Comparison of ENCODE assay signal across 15 mouse cellular contexts in genomic region chr1:170366981-170367700, GRCm38 (mm10). TPM values are rescaled to one million over a fixed set of nuclear protein-coding genes. Genes with fewer than 3 reads are reported as not detected.
DNase-seq lines count a peak whose midpoint lies in the region; ATAC-seq and TF ChIP-seq lines count a peak whose summit lies in the region.
"Had no signal": no experiment of that assay in that cellular context is flagged by ENCODE, and none has a peak within 500 bp of the region (broad histone marks: within the 10 kb centered on the region; RNA-seq: fewer than 3 reads in every experiment).

No protein-coding gene starts in this region.

- 28% methylated on average over 7 of the region's 7 CpGs for WGBS in hindbrain, embryonic 12.5 days
- WGBS in midbrain, postnatal 0 days = 23% methylated on average over 7 of the region's 7 CpGs
- 72% methylated on average over 7 of the region's 7 CpGs for WGBS in heart, embryonic 11.5 days (ENCODE audit: insufficient replicate concordance)

- no peak overlapping the region for H3K9ac ChIP-seq in hindbrain, embryonic 12.5 days
- no peak overlapping the region for H3K9ac ChIP-seq in midbrain, postnatal 0 days (replicated peaks; ENCODE audit: low read length, poor library complexity, severe bottlenecking)
- no peak overlapping the region for H3K9ac ChIP-seq in heart, embryonic 11.5 days (ENCODE audit: low read depth, low read length)

- ATAC-seq in hindbrain, embryonic 12.5 days (ENCODE audit: low FRiP score) = peak; percentile 88
- no peak for ATAC-seq in midbrain, postnatal 0 days (ENCODE audit: low FRiP score)
- ATAC-seq in heart, embryonic 11.5 days (replicated peaks; ENCODE audit: insufficient number of reproducible peaks, low FRiP score, low TSS enrichment) = no peak
- ATAC-seq: lung, postnatal 0 days had no signal

- TF ChIP-seq CTCF in midbrain, postnatal 0 days (IDR thresholded peaks at IDR 0.05) = no peak

- no peaks in the 10 kb centered on the region for H3K36me3 ChIP-seq in hindbrain, embryonic 12.5 days
- H3K36me3 ChIP-seq in midbrain, postnatal 0 days (ENCODE audit: insufficient read depth, low read length) = no peaks in the 10 kb centered on the region
- H3K36me3 ChIP-seq in heart, embryonic 11.5 days (ENCODE audit: control insufficient read depth, insufficient read depth, low read length) = no peaks in the 10 kb centered on the region

- H3K4me2 ChIP-seq in hindbrain, embryonic 12.5 days (replicated peaks) = no peak overlapping the region
- no peak overlapping the region for H3K4me2 ChIP-seq in midbrain, postnatal 0 days (ENCODE audit: low read depth, low read length, poor library complexity, severe bottlenecking)
- no peak overlapping the region for H3K4me2 ChIP-seq in heart, embryonic 11.5 days

- no peaks in the 10 kb centered on the region for H3K9me3 ChIP-seq in hindbrain, embryonic 12.5 days (replicated peaks)
- H3K9me3 ChIP-seq in midbrain, postnatal 0 days (ENCODE audit: low read length) = no peaks in the 10 kb centered on the region
- H3K9me3 ChIP-seq in heart, embryonic 11.5 days (replicated peaks; ENCODE audit: control insufficient read depth, low read length) = no peaks in the 10 kb centered on the region

- DNase-seq in Muller cell, postnatal 12 days (ENCODE audit: inconsistent ontology term) = peak; percentile 69
- peak; percentile 52 for DNase-seq in embryo, embryonic 11 days
- peak; percentile 49 for DNase-seq in midbrain, postnatal 0 days (ENCODE audit: low spot score)
- DNase-seq in T-cell, adult 2 months (ENCODE audit: low spot score) = no peak
- no peak for DNase-seq in testis, postnatal 14 days (ENCODE audit: low spot score)
- DNase-seq: adrenal gland, adult 8-10 months; cerebellum, postnatal 36 days; heart, postnatal 36 days; liver; thymus, postnatal 36 days had no signal

- H3K27ac ChIP-seq in hindbrain, embryonic 12.5 days = peak overlapping the region; percentile 66; the same call in 1 of the 2 replicates
- H3K27ac ChIP-seq in midbrain, postnatal 0 days (ENCODE audit: low read depth, low read length) = no peak overlapping the region
- no peak overlapping the region for H3K27ac ChIP-seq in heart, embryonic 11.5 days (ENCODE audit: low read depth, low read length)

- no peak overlapping the region for H3K4me3 ChIP-seq in hindbrain, embryonic 12.5 days
- H3K4me3 ChIP-seq in midbrain, postnatal 0 days (ENCODE audit: low read depth, low read length) = no peak overlapping the region
- no peak overlapping the region for H3K4me3 ChIP-seq in heart, embryonic 11.5 days (ENCODE audit: low read depth, low read length)

- peaks cover 12% of the 10 kb centered on the region for H3K4me1 ChIP-seq in hindbrain, embryonic 12.5 days
- no peaks in the 10 kb centered on the region for H3K4me1 ChIP-seq in midbrain, postnatal 0 days (ENCODE audit: insufficient read depth, low read length)
- peaks cover 12% of the 10 kb centered on the region for H3K4me1 ChIP-seq in heart, embryonic 11.5 days (ENCODE audit: control insufficient read depth, insufficient read depth, low read length)

- no peaks in the 10 kb centered on the region for H3K27me3 ChIP-seq in hindbrain, embryonic 12.5 days
- no peaks in the 10 kb centered on the region for H3K27me3 ChIP-seq in midbrain, postnatal 0 days (ENCODE audit: insufficient read depth, low read length)
- no peaks in the 10 kb centered on the region for H3K27me3 ChIP-seq in heart, embryonic 11.5 days (ENCODE audit: control insufficient read depth, insufficient read depth, low read length)

RNA-seq across cellular contexts. Expression of gene Spata46, which starts 58.5 kb away (rescaled TPM):
- polyA plus RNA-seq in hindbrain, embryonic 12.5 days (2016; fragmentation: Nextera tagmentation; extraction: Ambion mirVana) = 0.95 and 1.1 TPM in 2 replicates
- not detected in 2 replicates for total RNA-seq in midbrain, postnatal 0 days (2014; rRNA removed)
- 0.42 TPM in 1 of 2 replicates, not detected in the other for polyA plus RNA-seq in midbrain, postnatal 0 days (2015; fragmentation: Nextera tagmentation; extraction: Ambion mirVana)
- polyA plus RNA-seq in heart, embryonic 11.5 days (2014; fragmentation: Nextera tagmentation; extraction: Ambion mirVana) = 2.5 and 3.0 TPM in 2 replicates
- total RNA-seq: adrenal gland, adult 8-10 months; granulocyte monocyte progenitor cell, adult 5-6 weeks; heart, postnatal 36 days; left cerebral cortex, adult 8-10 months had no signal

Comparison
In these comparisons a context has a peak if more than half of its experiments do, and no peak if none do; other contexts are left out.
1. DNase-seq: peak in Muller cell, postnatal 12 days (single experiment), embryo, embryonic 11 days (single experiment) and midbrain, postnatal 0 days (single experiment); none in T-cell, adult 2 months (single experiment) and testis, postnatal 14 days (single experiment).